Mouse (Mus musculus): ENCODE measurements around the gene Cep55.

Cep55 gene

GRCm38 (mm10) chr19:38043281-38043981 lies 11.4 kb upstream of the Cep55 start, which contains the start of gene Myof:
Gene Myof (minus strand): TSS chr19:38043577.
- no peak for DNase-seq (ENCODE audit: low read depth)

GRCm38 (mm10) chr19:38045198-38045597 lies 9.6 kb upstream of the Cep55 start:
- DNase-seq (ENCODE audit: low read depth) = no peak

- DNase-seq (ENCODE audit: low read depth) = no peak
These were observed 5.1 kb upstream of the Cep55 start for GRCm38 (mm10) chr19:38049686-38050085.

- DNase-seq (ENCODE audit: low read depth) = no peak
These were observed 1.4 kb upstream of the Cep55 start for GRCm38 (mm10) chr19:38053227-38054041.

GRCm38 (mm10) chr19:38054149-38054719 lies 577 bp upstream of the Cep55 start:
- DNase-seq (ENCODE audit: low read depth) = peak; percentile 56

- DNase-seq (ENCODE audit: low read depth) = no peak
These were observed 987 bp downstream of the Cep55 start for GRCm38 (mm10) chr19:38055798-38056197.

- no peak for DNase-seq (ENCODE audit: low read depth)
These were observed 1.5 kb downstream of the Cep55 start for GRCm38 (mm10) chr19:38056276-38056675.

GRCm38 (mm10) chr19:38056931-38057330 lies 2.1 kb downstream of the Cep55 start:
- DNase-seq (ENCODE audit: low read depth) = no peak

- no peak for DNase-seq (ENCODE audit: low read depth)
These were observed 8.4 kb downstream of the Cep55 start for GRCm38 (mm10) chr19:38063201-38063600.

GRCm38 (mm10) chr19:38064051-38064450 lies 9.2 kb downstream of the Cep55 start:
- DNase-seq (ENCODE audit: low read depth) = no peak

- DNase-seq (ENCODE audit: low read depth) = no peak
These were observed 18.4 kb downstream of the Cep55 start for GRCm38 (mm10) chr19:38073226-38073625.

- no peak for DNase-seq (ENCODE audit: low read depth)
These were observed 20.2 kb downstream of the Cep55 start for GRCm38 (mm10) chr19:38075051-38075450.

- no peak for DNase-seq (ENCODE audit: low read depth)
These were observed 21.4 kb downstream of the Cep55 start for GRCm38 (mm10) chr19:38076251-38076650.

- DNase-seq (ENCODE audit: low read depth) = no peak
These were observed 23.2 kb downstream of the Cep55 start for GRCm38 (mm10) chr19:38077851-38078540.

GRCm38 (mm10) chr19:38081361-38081760 lies 26.6 kb downstream of the Cep55 start:
- DNase-seq (ENCODE audit: low read depth) = no peak

- DNase-seq (ENCODE audit: low read depth) = no peak
These were observed 28.2 kb downstream of the Cep55 start for GRCm38 (mm10) chr19:38082931-38083525.

GRCm38 (mm10) chr19:38085841-38086240 lies 31.0 kb downstream of the Cep55 start:
- no peak for DNase-seq (ENCODE audit: low read depth)

- no peak for DNase-seq (ENCODE audit: low read depth)
These were observed 32.2 kb downstream of the Cep55 start for GRCm38 (mm10) chr19:38086948-38087551.

- DNase-seq (ENCODE audit: low read depth) = no peak
These were observed 34.5 kb downstream of the Cep55 start for GRCm38 (mm10) chr19:38089358-38089757.

GRCm38 (mm10) chr19:38091512-38091985 lies 36.7 kb downstream of the Cep55 start:
- DNase-seq (ENCODE audit: low read depth) = no peak

- no peak for DNase-seq (ENCODE audit: low read depth)
These were observed 41.4 kb downstream of the Cep55 start for GRCm38 (mm10) chr19:38096231-38096630.
